Mouse (Mus musculus): ENCODE results near the gene Tchh.

- TF ChIP-seq POLR2A (IDR thresholded peaks at IDR 0.05; ENCODE audit: control insufficient read depth, extremely low read depth, insufficient read depth, low read length, poor library complexity) (no peak), CTCF (IDR thresholded peaks at IDR 0.05; ENCODE audit: borderline replicate concordance, control insufficient read depth, extremely low read depth, insufficient read depth, low read length, poor library complexity) (no peak)
Observed at GRCm38 (mm10) chr3:93497131-93497530, 55.0 kb downstream of the Tchh start.
